Mouse (Mus musculus) midbrain, postnatal 0 days (tissue): Measurements from ENCODE around the gene P2ry1. TPM values are rescaled to one million over a fixed set of nuclear protein-coding genes. Genes with fewer than 3 reads are reported as not detected.

ENCODE experiments used
- ATAC-seq: fragments of 200-750 bp; cut with Nextera tagmentation; 2 replicates; pipeline ENCODE4 v1.8.0; 2017; ENCODE audit warnings: moderate number of reproducible peaks, mild to moderate bottlenecking, moderate TSS enrichment, moderate library complexity; ENCODE audit not compliant: low FRiP score
- DNase-seq: peaks from one replicate; pipeline ENCODE4 v3.0.0-alpha.2; 2015; ENCODE audit warnings: low spot score
- H3K27ac ChIP-seq: fragments of 300-500 bp; sonication (generic); 2 replicates; pipeline ENCODE4 v1.5.1; 2014; ENCODE audit warnings: low read depth, mild to moderate bottlenecking, low read length, mixed read lengths
- H3K27me3 ChIP-seq: fragments of 300-500 bp; sonication (generic); 2 replicates; pipeline ENCODE4 v1.6.1; 2014; ENCODE audit warnings: low read length, control low read depth, mixed read lengths; ENCODE audit not compliant: insufficient read depth
- H3K36me3 ChIP-seq: fragments of 300-500 bp; sonication (generic); 2 replicates; pipeline ENCODE4 v1.6.1; 2014; ENCODE audit warnings: low read length, control low read depth, mixed read lengths; ENCODE audit not compliant: insufficient read depth
- H3K4me1 ChIP-seq: fragments of 300-500 bp; sonication (generic); 2 replicates; pipeline ENCODE4 v1.6.1; 2014; ENCODE audit warnings: mild to moderate bottlenecking, control low read depth, antibody characterized with exemption, low read length, mixed read lengths; ENCODE audit not compliant: insufficient read depth
- H3K4me2 ChIP-seq: fragments of 300-500 bp; sonication (generic); 2 replicates; pipeline ENCODE4 v1.6.1; 2014; ENCODE audit warnings: low read depth, mild to moderate bottlenecking, low read length, mixed read lengths; ENCODE audit not compliant: poor library complexity, severe bottlenecking
- H3K4me3 ChIP-seq: fragments of 300-500 bp; sonication (generic); 2 replicates; pipeline ENCODE4 v1.5.1; 2014; ENCODE audit warnings: low read depth, mild to moderate bottlenecking, low read length, moderate library complexity
- H3K9ac ChIP-seq: fragments of 300-500 bp; sonication (generic); replicated peaks from 2 replicates; pipeline ENCODE4 v1.6.1; 2014; ENCODE audit warnings: mild to moderate bottlenecking, low read length, moderate library complexity, mixed read lengths; ENCODE audit not compliant: poor library complexity, severe bottlenecking
- H3K9me3 ChIP-seq: fragments of 300-500 bp; sonication (generic); 2 replicates; pipeline ENCODE4 v1.6.1; 2016; ENCODE audit warnings: low read length, control low read depth
- CTCF ChIP-seq: IDR thresholded peaks from 2 replicates; pipeline ENCODE4 v1.5.1; 2016; ENCODE audit warnings: antibody characterized with exemption, mild to moderate bottlenecking
- WGBS: fragments of 180-500 bp; shearing (Covaris S2); extraction: QIAGEN DNeasy Blood & Tissue Kit; methylation state at CpG from one replicate; pipeline ENCODE4 v1.1.7; 2014; 5-methylcytosine and 5-hydroxymethylcytosine counted together
- polyA plus RNA-seq: library from polyadenylated mRNA; unstranded; fragments of >200 nt; fragmentation: Nextera tagmentation; extraction: Ambion mirVana; gene quantifications from 2 replicates; pipeline ENCODE4 v1.2.1, GENCODE M21; 2015
- total RNA-seq: library from RNA; depleted of rRNA; stranded (reverse); fragments of >200 nt; gene quantifications from 2 replicates; pipeline ENCODE4 v1.2.3, GENCODE M21; 2014

The P2ry1 gene
- total and polyA plus RNA-seq, 2 experiments from 2014 or later = 5.3 to 12.7 TPM

DNA sequence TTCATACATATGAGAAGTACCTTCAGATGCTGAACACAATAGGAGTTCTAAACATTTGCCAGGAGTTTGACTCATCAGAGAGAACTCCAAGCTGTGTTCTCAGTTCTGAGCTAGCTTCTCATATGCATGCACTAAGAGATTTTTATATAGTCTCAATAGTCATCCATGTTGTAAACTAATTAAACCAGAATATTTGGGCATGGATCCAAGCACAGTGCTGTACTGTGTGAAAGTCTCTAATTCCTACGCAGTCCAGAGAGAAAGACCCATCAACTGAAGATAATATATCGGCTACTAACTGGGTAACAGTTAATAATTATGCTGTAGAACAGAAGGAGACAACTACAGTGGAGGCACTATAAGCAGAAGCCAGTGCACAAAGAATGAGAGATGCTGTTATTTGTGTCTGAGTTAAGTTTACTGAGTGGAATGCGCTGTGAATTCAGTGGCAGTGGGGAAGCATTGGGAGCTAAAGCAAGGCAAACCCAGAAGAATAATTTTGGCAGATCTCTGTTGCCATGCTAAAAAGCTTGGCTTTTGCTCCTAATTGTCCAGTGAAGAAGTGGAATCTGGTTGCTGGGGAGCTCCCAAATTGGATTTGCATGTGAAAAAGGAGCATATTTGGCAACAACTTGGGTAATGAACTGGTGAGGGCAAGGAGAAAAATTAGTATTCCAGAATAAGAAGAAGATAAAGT is 47.5 kb downstream of the P2ry1 start:
- Histone ChIP-seq H3K4me1 (no peaks in the 10 kb centered on the region), H3K36me3 (no peaks in the 10 kb centered on the region), H3K9ac (no peak overlapping the region), H3K27me3 (no peaks in the 10 kb centered on the region), H3K4me2 (no peak overlapping the region), H3K27ac (no peak overlapping the region), H3K9me3 (no peaks in the 10 kb centered on the region), H3K4me3 (no peak overlapping the region)
- TF ChIP-seq CTCF = no peak
- ATAC-seq (no peak; the same call in 1 of the 2 replicates), DNase-seq (peak; percentile 65)
- 63% methylated on average over 3 of the region's 3 CpGs for WGBS
